Mouse (Mus musculus): ENCODE results near the gene Ciita.

DNA sequence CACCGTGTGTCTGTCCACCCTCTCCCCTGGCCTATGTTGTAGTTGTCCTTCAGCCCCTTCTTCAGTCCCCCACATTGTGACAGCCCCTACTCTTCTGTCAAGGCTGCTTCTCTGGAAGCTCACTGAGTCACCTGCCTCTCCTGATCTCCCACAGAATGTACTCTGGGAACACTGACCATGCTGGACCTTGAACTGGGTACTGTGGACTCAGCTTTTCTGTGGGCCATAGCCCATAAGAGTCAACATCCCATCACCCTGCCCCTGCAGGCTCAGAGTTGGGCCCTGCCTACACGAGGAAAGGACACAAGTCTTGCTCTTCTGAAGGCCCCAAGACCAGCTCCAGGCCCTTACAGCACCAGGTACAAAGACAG is 45.7 kb downstream of the Ciita start:
- TF ChIP-seq CTCF (IDR thresholded peaks at IDR 0.05; ENCODE audit: extremely low read depth, insufficient read depth, insufficient read length, insufficient replicate concordance) (no peak), POLR2A (IDR thresholded peaks at IDR 0.05; ENCODE audit: low read depth, low read length) (no peak)
